Mouse (Mus musculus) liver, embryonic 13.5 days (tissue): ENCODE results near the gene Atp5b. TPM values are rescaled to one million over a fixed set of nuclear protein-coding genes. Genes with fewer than 3 reads are reported as not detected.
A peak's percentile ranks its signal among the peaks of the same experiment; 100 is the strongest.

Experiments used
- ATAC-seq: fragments of 200-750 bp; cut with Nextera tagmentation; 2 replicates; pipeline ENCODE4 v1.8.0; 2017; ENCODE audit warnings: low read depth, mild to moderate bottlenecking, moderate number of reproducible peaks, moderate library complexity
- DNase-seq: peaks from one replicate; pipeline ENCODE4 v3.0.0; 2022
- H3K27ac ChIP-seq: fragments of 300-500 bp; sonication (generic); 2 replicates; pipeline ENCODE4 v1.5.1; 2015; ENCODE audit warnings: moderate library complexity, mild to moderate bottlenecking, inconsistent platforms
- H3K27me3 ChIP-seq: fragments of 300-500 bp; sonication (generic); 2 replicates; pipeline ENCODE4 v1.6.1; 2015; ENCODE audit warnings: mild to moderate bottlenecking, inconsistent platforms
- H3K36me3 ChIP-seq: fragments of 300-500 bp; sonication (generic); 2 replicates; pipeline ENCODE4 v1.6.1; 2015; ENCODE audit warnings: mild to moderate bottlenecking, inconsistent platforms
- H3K4me1 ChIP-seq: fragments of 300-500 bp; sonication (generic); replicated peaks from 2 replicates; pipeline ENCODE4 v1.6.1; 2015; ENCODE audit warnings: inconsistent platforms
- H3K4me2 ChIP-seq: fragments of 300-500 bp; sonication (generic); 2 replicates; pipeline ENCODE4 v1.6.1; 2015; ENCODE audit warnings: inconsistent platforms, mild to moderate bottlenecking, moderate library complexity
- H3K4me3 ChIP-seq: fragments of 300-500 bp; sonication (generic); replicated peaks from 2 replicates; pipeline ENCODE4 v1.5.1; 2015; ENCODE audit warnings: mild to moderate bottlenecking, inconsistent platforms
- H3K9ac ChIP-seq: fragments of 300-500 bp; sonication (generic); 2 replicates; pipeline ENCODE4 v1.6.1; 2015; ENCODE audit warnings: mild to moderate bottlenecking, inconsistent platforms
- H3K9me3 ChIP-seq: fragments of 300-500 bp; sonication (generic); replicated peaks from 2 replicates; pipeline ENCODE4 v1.6.1; 2016; ENCODE audit warnings: inconsistent platforms
- WGBS: fragments of 180-500 bp; shearing (Covaris S2); methylation state at CpG from one replicate; pipeline ENCODE4 v1.1.7; 2015; ENCODE audit not compliant: insufficient replicate concordance; 5-methylcytosine and 5-hydroxymethylcytosine counted together
- polyA plus RNA-seq: library from polyadenylated mRNA; unstranded; fragments of >200 nt; fragmentation: Nextera tagmentation; extraction: Ambion mirVana; gene quantifications from 2 replicates; pipeline ENCODE4 v1.2.1, GENCODE M21; 2015

The Atp5b gene
- polyA plus RNA-seq = 2,036 and 2,215 TPM in 2 replicates

- Histone ChIP-seq H3K4me3 (peak within 1 kb of the TSS; percentile 96), H3K27me3 (no peaks in the 10 kb centered on the region), H3K27ac (peak within 1 kb of the TSS; percentile 87), H3K9me3 (no peaks in the 10 kb centered on the region), H3K36me3 (peaks cover 41% of the 10 kb centered on the region), H3K4me2 (peak within 1 kb of the TSS; percentile 90), H3K9ac (peak within 1 kb of the TSS; percentile 97), H3K4me1 (peaks cover 42% of the 10 kb centered on the region)
- ATAC-seq (peak; percentile 96), DNase-seq (peak; percentile 96)
- under 1% methylated on average over 34 of the region's 34 CpGs for WGBS
Observed at GRCm38 (mm10) chr10:128082880-128083421, at the start of gene Atp5b. Atp5b (plus strand) TSS chr10:128083273.

- peaks cover 58% of the 10 kb centered on the region for H3K4me1 ChIP-seq
- H3K27ac ChIP-seq = peak overlapping the region; percentile 84
- ATAC-seq (peak; percentile 15), DNase-seq (peak; percentile 37)
- H3K4me2 ChIP-seq = peak overlapping the region; percentile 76
- H3K36me3 ChIP-seq = peaks cover 42% of the 10 kb centered on the region
- 2% methylated on average over 10 of the region's 10 CpGs for WGBS
- H3K4me3 ChIP-seq = peak overlapping the region; percentile 79
- no peaks in the 10 kb centered on the region for H3K9me3 ChIP-seq
- H3K27me3 ChIP-seq = 0 out of 2 replicates have a peak, but pooled peaks cover 8% of the 10 kb centered on the region
- H3K9ac ChIP-seq = peak overlapping the region; percentile 93
Observed at GRCm38 (mm10) chr10:128036746-128037425, 46.2 kb upstream of the Atp5b start.

GRCm38 (mm10) chr10:128037921-128038320, 45.2 kb upstream of the Atp5b start:
- DNase-seq (no peak), ATAC-seq (no peak)
- H3K27ac ChIP-seq = peak overlapping the region; percentile 81
- 66% methylated on average over 3 of the region's 3 CpGs for WGBS
- no peaks in the 10 kb centered on the region for H3K9me3 ChIP-seq
- H3K9ac ChIP-seq = peak overlapping the region; percentile 64
- H3K4me2 ChIP-seq = peak overlapping the region; percentile 76
- H3K4me1 ChIP-seq = peaks cover 67% of the 10 kb centered on the region
- H3K4me3 ChIP-seq = peak overlapping the region; percentile 21
- H3K27me3 ChIP-seq = 0 out of 2 replicates have a peak, but pooled peaks cover 5% of the 10 kb centered on the region
- peaks cover 51% of the 10 kb centered on the region for H3K36me3 ChIP-seq

GRCm38 (mm10) chr10:128039167-128039566, 43.9 kb upstream of the Atp5b start:
- 25% methylated on average over 5 of the region's 5 CpGs for WGBS
- Histone ChIP-seq H3K9ac (peak overlapping the region; percentile 64), H3K4me3 (peak overlapping the region; percentile 21), H3K36me3 (peaks cover 63% of the 10 kb centered on the region), H3K4me2 (peak overlapping the region; percentile 76), H3K4me1 (peaks cover 79% of the 10 kb centered on the region), H3K9me3 (no peaks in the 10 kb centered on the region), H3K27ac (peak overlapping the region; percentile 81), H3K27me3 (no peaks in the 10 kb centered on the region)
- ATAC-seq = peak; percentile 60
- peak; percentile 28 for DNase-seq

- Histone ChIP-seq H3K4me1 (peaks cover 81% of the 10 kb centered on the region), H3K9me3 (no peaks in the 10 kb centered on the region), H3K4me3 (0 out of 2 replicates have a peak overlapping the region, but pooled peaks have one; percentile 21), H3K27me3 (no peaks in the 10 kb centered on the region), H3K4me2 (peak overlapping the region; percentile 76), H3K27ac (peak overlapping the region; percentile 81), H3K36me3 (peaks cover 70% of the 10 kb centered on the region), H3K9ac (peak overlapping the region; percentile 64)
- ATAC-seq (no peak), DNase-seq (no peak)
- WGBS = 69% methylated on average over 3 of the region's 3 CpGs
Observed at GRCm38 (mm10) chr10:128039858-128040257, 43.2 kb upstream of the Atp5b start.

GRCm38 (mm10) chr10:128040293-128040692, 42.8 kb upstream of the Atp5b start:
- no peak for DNase-seq
- no peaks in the 10 kb centered on the region for H3K27me3 ChIP-seq
- peak overlapping the region; percentile 64 for H3K9ac ChIP-seq
- H3K4me3 ChIP-seq = no peak overlapping the region
- peaks cover 75% of the 10 kb centered on the region for H3K36me3 ChIP-seq
- H3K27ac ChIP-seq = no peak overlapping the region
- WGBS = 80% methylated on average over 5 of the region's 5 CpGs
- ATAC-seq = no peak
- 0 out of 2 replicates have a peak overlapping the region, but pooled peaks have one; percentile 76 for H3K4me2 ChIP-seq
- H3K9me3 ChIP-seq = no peaks in the 10 kb centered on the region
- H3K4me1 ChIP-seq = peaks cover 83% of the 10 kb centered on the region

GRCm38 (mm10) chr10:128041636-128042035, 41.4 kb upstream of the Atp5b start:
- ATAC-seq (no peak), DNase-seq (no peak)
- Histone ChIP-seq H3K27ac (no peak overlapping the region), H3K9me3 (no peaks in the 10 kb centered on the region), H3K4me1 (peaks cover 84% of the 10 kb centered on the region), H3K27me3 (no peaks in the 10 kb centered on the region), H3K36me3 (peaks cover 88% of the 10 kb centered on the region), H3K9ac (no peak overlapping the region), H3K4me2 (no peak overlapping the region), H3K4me3 (no peak overlapping the region)
- 75% methylated on average over 4 of the region's 4 CpGs for WGBS

GRCm38 (mm10) chr10:128042466-128042865, 40.6 kb upstream of the Atp5b start:
- Histone ChIP-seq H3K9ac (peak overlapping the region; percentile 36), H3K4me1 (peaks cover 77% of the 10 kb centered on the region), H3K4me3 (no peak overlapping the region), H3K36me3 (peaks cover 96% of the 10 kb centered on the region), H3K9me3 (no peaks in the 10 kb centered on the region), H3K4me2 (no peak overlapping the region), H3K27ac (no peak overlapping the region), H3K27me3 (no peaks in the 10 kb centered on the region)
- ATAC-seq (no peak), DNase-seq (no peak)
- 74% methylated on average over 3 of the region's 3 CpGs for WGBS

- H3K4me3 ChIP-seq = no peak overlapping the region
- ATAC-seq = no peak
- no peak for DNase-seq
- H3K27ac ChIP-seq = peak overlapping the region; percentile 1; the same call in 1 of the 2 replicates
- H3K36me3 ChIP-seq = peaks cover 100% of the 10 kb centered on the region
- no peaks in the 10 kb centered on the region for H3K27me3 ChIP-seq
- no peaks in the 10 kb centered on the region for H3K9me3 ChIP-seq
- H3K4me2 ChIP-seq = no peak overlapping the region
- H3K4me1 ChIP-seq = peaks cover 70% of the 10 kb centered on the region
- 63% methylated on average over 3 of the region's 3 CpGs for WGBS
- H3K9ac ChIP-seq = no peak overlapping the region; the same call in 1 of the 2 replicates
Observed at GRCm38 (mm10) chr10:128043041-128043835, 39.8 kb upstream of the Atp5b start.

GRCm38 (mm10) chr10:128048157-128048556, 34.9 kb upstream of the Atp5b start:
- peaks cover 22% of the 10 kb centered on the region for H3K4me1 ChIP-seq
- no peak overlapping the region for H3K4me3 ChIP-seq
- ATAC-seq (no peak), DNase-seq (no peak)
- H3K9ac ChIP-seq = no peak overlapping the region
- H3K27me3 ChIP-seq = no peaks in the 10 kb centered on the region
- H3K4me2 ChIP-seq = no peak overlapping the region
- H3K9me3 ChIP-seq = no peaks in the 10 kb centered on the region
- no peak overlapping the region for H3K27ac ChIP-seq
- H3K36me3 ChIP-seq = peaks cover 85% of the 10 kb centered on the region
- WGBS = 91% methylated on average over 8 of the region's 8 CpGs

GRCm38 (mm10) chr10:128049741-128050140, 33.3 kb upstream of the Atp5b start:
- Histone ChIP-seq H3K4me3 (no peak overlapping the region), H3K27me3 (no peaks in the 10 kb centered on the region), H3K4me1 (peaks cover 7% of the 10 kb centered on the region), H3K4me2 (no peak overlapping the region), H3K9ac (no peak overlapping the region), H3K27ac (no peak overlapping the region), H3K9me3 (no peaks in the 10 kb centered on the region), H3K36me3 (peaks cover 69% of the 10 kb centered on the region)
- DNase-seq (no peak), ATAC-seq (peak; percentile 41)
- WGBS = 88% methylated on average over 2 of the region's 2 CpGs
